Mouse (Mus musculus) bone marrow, adult 2 months (tissue): ENCODE measurements at regions not wholly inside any gene's neighbourhood (a gene's known extent, or its start where the extent isn't known, plus 50 kb on each side); places are given as distances from the start of the nearest gene placed in this dataset.

Source experiments
- CTCF ChIP-seq: fragments of 200-500 bp; IDR thresholded peaks from 2 replicates; pipeline ENCODE4 v1.5.1; 2011; ENCODE audit warnings: low read length, control low read depth; ENCODE audit not compliant: control insufficient read depth, insufficient read depth
- POLR2A ChIP-seq: fragments of 200-500 bp; IDR thresholded peaks from 2 replicates; pipeline ENCODE4 v1.6.1; 2011; ENCODE audit warnings: low read depth, mild to moderate bottlenecking, control low read depth, low read length, borderline replicate concordance; ENCODE audit not compliant: control insufficient read depth

DNA sequence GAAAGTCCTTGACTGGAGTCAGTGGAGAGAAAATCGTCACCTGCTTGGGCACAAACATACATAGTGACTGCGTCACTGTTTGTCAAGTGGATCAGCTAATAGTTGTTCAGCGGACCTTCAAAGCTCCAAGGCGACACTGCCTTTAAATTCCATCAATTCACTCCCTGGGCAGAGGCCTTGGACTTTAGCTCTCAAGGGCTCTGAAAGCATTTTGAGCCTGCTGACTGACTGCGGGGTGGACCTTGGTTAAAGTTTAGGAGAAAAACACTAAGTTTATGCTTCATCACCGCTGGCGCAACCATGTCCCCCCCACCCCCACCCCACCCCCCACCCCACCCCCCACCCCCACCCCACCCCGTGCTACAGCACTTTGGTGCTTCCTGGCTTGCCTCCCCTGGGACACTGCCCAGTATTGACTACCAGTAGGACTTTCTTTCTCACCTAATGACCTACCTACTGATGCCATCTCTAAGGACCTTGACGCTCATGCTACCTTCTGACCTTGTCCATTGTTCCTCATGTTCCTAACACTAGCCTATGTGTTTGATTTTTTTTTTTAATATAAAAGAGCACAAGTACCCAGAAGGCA lies 1132.3 kb downstream of the Gsdmc2 start:
- TF ChIP-seq CTCF (no peak), POLR2A (no peak)
